Mouse (Mus musculus): ENCODE measurements at regions not wholly inside any gene's neighbourhood (a gene's known extent, or its start where the extent isn't known, plus 50 kb on each side); places are given as distances from the start of the nearest gene placed in this dataset.

- H3K36me3 ChIP-seq, result no peaks in the 10 kb centered on the region
- ATAC-seq (ENCODE audit: borderline replicate concordance, extremely low read depth, low FRiP score, low TSS enrichment), result no peak
- H3K27ac ChIP-seq, result no peak overlapping the region
- H3K4me3 ChIP-seq, result no peak overlapping the region
- H3K9me3 ChIP-seq, result no peaks in the 10 kb centered on the region
- 60% methylated on average over 5 of the region's 5 CpGs for WGBS
- no peaks in the 10 kb centered on the region for H3K4me1 ChIP-seq
- H3K4me2 ChIP-seq, result no peak overlapping the region
- H3K9ac ChIP-seq, result no peak overlapping the region
- H3K27me3 ChIP-seq, result no peaks in the 10 kb centered on the region
Measured at GRCm38 (mm10) chr16:71812840-71813239, 495.3 kb upstream of the Robo1 start.

GRCm38 (mm10) chr16:71835325-71835724, 472.8 kb upstream of the Robo1 start:
- Histone ChIP-seq H3K4me2 (no peak overlapping the region), H3K9me3 (no peaks in the 10 kb centered on the region), H3K36me3 (no peaks in the 10 kb centered on the region), H3K4me1 (no peaks in the 10 kb centered on the region), H3K9ac (no peak overlapping the region), H3K27ac (no peak overlapping the region), H3K4me3 (no peak overlapping the region), H3K27me3 (no peaks in the 10 kb centered on the region)
- ATAC-seq (ENCODE audit: borderline replicate concordance, extremely low read depth, low FRiP score, low TSS enrichment), result no peak
- WGBS, result 82% methylated on average over 2 of the region's 2 CpGs

- H3K4me1 ChIP-seq, result no peaks in the 10 kb centered on the region
- no peak for ATAC-seq (ENCODE audit: borderline replicate concordance, extremely low read depth, low FRiP score, low TSS enrichment)
- no peaks in the 10 kb centered on the region for H3K9me3 ChIP-seq
- no peaks in the 10 kb centered on the region for H3K27me3 ChIP-seq
- H3K4me3 ChIP-seq, result no peak overlapping the region
- H3K9ac ChIP-seq, result no peak overlapping the region
- no peak overlapping the region for H3K4me2 ChIP-seq
- H3K27ac ChIP-seq, result no peak overlapping the region
- H3K36me3 ChIP-seq, result no peaks in the 10 kb centered on the region
- 86% methylated on average over 3 of the region's 3 CpGs for WGBS
Measured at GRCm38 (mm10) chr16:71850097-71850496, 458.0 kb upstream of the Robo1 start.

GRCm38 (mm10) chr16:71851590-71852190, 456.4 kb upstream of the Robo1 start:
- WGBS, result 29% methylated on average over 3 of the region's 3 CpGs
- H3K36me3 ChIP-seq, result no peaks in the 10 kb centered on the region
- no peak overlapping the region for H3K4me2 ChIP-seq
- no peaks in the 10 kb centered on the region for H3K4me1 ChIP-seq
- no peak overlapping the region for H3K9ac ChIP-seq
- ATAC-seq (ENCODE audit: borderline replicate concordance, extremely low read depth, low FRiP score, low TSS enrichment), result no peak
- H3K4me3 ChIP-seq, result no peak overlapping the region
- no peaks in the 10 kb centered on the region for H3K27me3 ChIP-seq
- H3K27ac ChIP-seq, result no peak overlapping the region
- no peaks in the 10 kb centered on the region for H3K9me3 ChIP-seq

GRCm38 (mm10) chr16:71857877-71858276, 450.2 kb upstream of the Robo1 start:
- Histone ChIP-seq H3K27me3 (no peaks in the 10 kb centered on the region), H3K9me3 (no peaks in the 10 kb centered on the region), H3K27ac (no peak overlapping the region), H3K4me2 (no peak overlapping the region), H3K9ac (no peak overlapping the region), H3K36me3 (no peaks in the 10 kb centered on the region), H3K4me1 (no peaks in the 10 kb centered on the region), H3K4me3 (no peak overlapping the region)
- ATAC-seq (ENCODE audit: borderline replicate concordance, extremely low read depth, low FRiP score, low TSS enrichment), result no peak

- Histone ChIP-seq H3K4me2 (no peak overlapping the region), H3K36me3 (no peaks in the 10 kb centered on the region), H3K4me1 (no peaks in the 10 kb centered on the region), H3K9ac (no peak overlapping the region), H3K4me3 (no peak overlapping the region), H3K27ac (no peak overlapping the region), H3K9me3 (no peaks in the 10 kb centered on the region), H3K27me3 (no peaks in the 10 kb centered on the region)
- WGBS, result 64% methylated on average over 2 of the region's 2 CpGs
- no peak for ATAC-seq (ENCODE audit: borderline replicate concordance, extremely low read depth, low FRiP score, low TSS enrichment)
Measured at GRCm38 (mm10) chr16:71860205-71860604, 447.9 kb upstream of the Robo1 start.

GRCm38 (mm10) chr16:71885701-71886100, 422.4 kb upstream of the Robo1 start:
- 74% methylated on average over 4 of the region's 4 CpGs for WGBS
- Histone ChIP-seq H3K36me3 (no peaks in the 10 kb centered on the region), H3K9me3 (no peaks in the 10 kb centered on the region), H3K27ac (no peak overlapping the region), H3K27me3 (no peaks in the 10 kb centered on the region), H3K9ac (no peak overlapping the region), H3K4me1 (no peaks in the 10 kb centered on the region), H3K4me3 (no peak overlapping the region), H3K4me2 (no peak overlapping the region)
- no peak for ATAC-seq (ENCODE audit: borderline replicate concordance, extremely low read depth, low FRiP score, low TSS enrichment)

GRCm38 (mm10) chr16:71889679-71890078, 418.4 kb upstream of the Robo1 start:
- H3K4me1 ChIP-seq, result no peaks in the 10 kb centered on the region
- no peaks in the 10 kb centered on the region for H3K36me3 ChIP-seq
- H3K4me2 ChIP-seq, result no peak overlapping the region
- ATAC-seq (ENCODE audit: borderline replicate concordance, extremely low read depth, low FRiP score, low TSS enrichment), result no peak
- H3K9me3 ChIP-seq, result no peaks in the 10 kb centered on the region
- 90% methylated on average over 2 of the region's 2 CpGs for WGBS
- no peak overlapping the region for H3K4me3 ChIP-seq
- H3K9ac ChIP-seq, result no peak overlapping the region
- no peak overlapping the region for H3K27ac ChIP-seq
- no peaks in the 10 kb centered on the region for H3K27me3 ChIP-seq

GRCm38 (mm10) chr16:71923111-71923510, 385.0 kb upstream of the Robo1 start:
- Histone ChIP-seq H3K4me3 (no peak overlapping the region), H3K4me2 (no peak overlapping the region), H3K27ac (no peak overlapping the region), H3K4me1 (no peaks in the 10 kb centered on the region), H3K36me3 (no peaks in the 10 kb centered on the region), H3K9me3 (no peaks in the 10 kb centered on the region), H3K27me3 (no peaks in the 10 kb centered on the region), H3K9ac (no peak overlapping the region)
- WGBS, result 90% methylated on average over 13 of the region's 13 CpGs
- no peak for ATAC-seq (ENCODE audit: borderline replicate concordance, extremely low read depth, low FRiP score, low TSS enrichment)

GRCm38 (mm10) chr16:71944165-71944564, 363.9 kb upstream of the Robo1 start:
- H3K9ac ChIP-seq, result no peak overlapping the region
- H3K4me2 ChIP-seq, result no peak overlapping the region
- no peak for ATAC-seq (ENCODE audit: borderline replicate concordance, extremely low read depth, low FRiP score, low TSS enrichment)
- H3K9me3 ChIP-seq, result no peaks in the 10 kb centered on the region
- H3K36me3 ChIP-seq, result no peaks in the 10 kb centered on the region
- 47% methylated on average over 2 of the region's 2 CpGs for WGBS
- H3K27me3 ChIP-seq, result no peaks in the 10 kb centered on the region
- no peak overlapping the region for H3K4me3 ChIP-seq
- H3K27ac ChIP-seq, result no peak overlapping the region
- no peaks in the 10 kb centered on the region for H3K4me1 ChIP-seq

GRCm38 (mm10) chr16:71944846-71945245, 363.3 kb upstream of the Robo1 start:
- no peaks in the 10 kb centered on the region for H3K4me1 ChIP-seq
- H3K4me3 ChIP-seq, result no peak overlapping the region
- no peaks in the 10 kb centered on the region for H3K36me3 ChIP-seq
- no peaks in the 10 kb centered on the region for H3K27me3 ChIP-seq
- H3K4me2 ChIP-seq, result no peak overlapping the region
- no peak overlapping the region for H3K27ac ChIP-seq
- H3K9me3 ChIP-seq, result no peaks in the 10 kb centered on the region
- H3K9ac ChIP-seq, result no peak overlapping the region
- 72% methylated on average over 2 of the region's 2 CpGs for WGBS
- ATAC-seq (ENCODE audit: borderline replicate concordance, extremely low read depth, low FRiP score, low TSS enrichment), result no peak

- Histone ChIP-seq H3K4me1 (0 out of 2 replicates have a peak, but pooled peaks cover 4% of the 10 kb centered on the region), H3K27me3 (no peaks in the 10 kb centered on the region), H3K9ac (no peak overlapping the region), H3K4me3 (no peak overlapping the region), H3K4me2 (no peak overlapping the region), H3K27ac (no peak overlapping the region; the same call in 1 of the 2 replicates), H3K36me3 (no peaks in the 10 kb centered on the region), H3K9me3 (no peaks in the 10 kb centered on the region)
- 40% methylated on average over 2 of the region's 2 CpGs for WGBS
- peak; percentile 78 for ATAC-seq (ENCODE audit: borderline replicate concordance, extremely low read depth, low FRiP score, low TSS enrichment)
Measured at GRCm38 (mm10) chr16:71952879-71953406, 355.2 kb upstream of the Robo1 start.

- Histone ChIP-seq H3K4me3 (no peak overlapping the region), H3K9ac (no peak overlapping the region), H3K4me2 (no peak overlapping the region), H3K36me3 (no peaks in the 10 kb centered on the region), H3K9me3 (no peaks in the 10 kb centered on the region), H3K27me3 (no peaks in the 10 kb centered on the region), H3K27ac (no peak overlapping the region), H3K4me1 (no peaks in the 10 kb centered on the region)
- ATAC-seq (ENCODE audit: borderline replicate concordance, extremely low read depth, low FRiP score, low TSS enrichment), result peak; percentile 64; the same call in 1 of the 2 replicates
Measured at GRCm38 (mm10) chr16:71963579-71963978, 344.5 kb upstream of the Robo1 start.

All from lung, embryonic 15.5 days (tissue).